Mouse (Mus musculus): ENCODE measurements around the gene Polrmt. TPM values are rescaled to one million over a fixed set of nuclear protein-coding genes. Genes with fewer than 3 reads are reported as not detected.

The Polrmt gene
- polyA plus RNA-seq, 1 experiment from 2014 or later, result 39.8 TPM

- Histone ChIP-seq H3K27me3 (ENCODE audit: control insufficient read depth, insufficient read depth, low read length) (no peaks in the 10 kb centered on the region), H3K4me3 (replicated peaks; ENCODE audit: low read depth, low read length) (no peak overlapping the region), H3K9me3 (ENCODE audit: control insufficient read depth, low read length) (peaks cover 23% of the 10 kb centered on the region), H3K4me2 (ENCODE audit: low read length) (no peak overlapping the region), H3K36me3 (ENCODE audit: control insufficient read depth, insufficient read depth, low read length) (peaks cover 59% of the 10 kb centered on the region), H3K27ac (replicated peaks; ENCODE audit: low read depth, low read length) (no peak overlapping the region), H3K9ac (replicated peaks; ENCODE audit: low read length) (no peak overlapping the region), H3K4me1 (ENCODE audit: control insufficient read depth, insufficient read depth, low read length) (peaks cover 10% of the 10 kb centered on the region; the same call in 1 of the 2 replicates)
- no peak for ATAC-seq (ENCODE audit: low FRiP score, low TSS enrichment)
- DNase-seq, result no peak
- WGBS, result 92% methylated on average over 11 of the region's 11 CpGs
Observed at GRCm38 (mm10) chr10:79743161-79743560, 3.2 kb downstream of the Polrmt start.

- DNase-seq (no peak), ATAC-seq (ENCODE audit: low FRiP score, low TSS enrichment) (no peak)
- no peak overlapping the region for H3K4me2 ChIP-seq (ENCODE audit: low read length)
- no peak overlapping the region for H3K27ac ChIP-seq (replicated peaks; ENCODE audit: low read depth, low read length)
- no peak overlapping the region for H3K9ac ChIP-seq (replicated peaks; ENCODE audit: low read length)
- H3K36me3 ChIP-seq (ENCODE audit: control insufficient read depth, insufficient read depth, low read length), result peaks cover 82% of the 10 kb centered on the region
- 40% methylated on average over 11 of the region's 11 CpGs for WGBS
- peaks cover 27% of the 10 kb centered on the region for H3K9me3 ChIP-seq (ENCODE audit: control insufficient read depth, low read length)
- no peaks in the 10 kb centered on the region for H3K27me3 ChIP-seq (ENCODE audit: control insufficient read depth, insufficient read depth, low read length)
- no peak overlapping the region for H3K4me3 ChIP-seq (replicated peaks; ENCODE audit: low read depth, low read length)
- peaks cover 5% of the 10 kb centered on the region; the same call in 1 of the 2 replicates for H3K4me1 ChIP-seq (ENCODE audit: control insufficient read depth, insufficient read depth, low read length)
Observed at GRCm38 (mm10) chr10:79740863-79741262, 5.5 kb downstream of the Polrmt start.

- no peaks in the 10 kb centered on the region for H3K27me3 ChIP-seq (ENCODE audit: control insufficient read depth, insufficient read depth, low read length)
- no peak overlapping the region for H3K9ac ChIP-seq (replicated peaks; ENCODE audit: low read length)
- no peak overlapping the region for H3K27ac ChIP-seq (replicated peaks; ENCODE audit: low read depth, low read length)
- peaks cover 29% of the 10 kb centered on the region for H3K9me3 ChIP-seq (ENCODE audit: control insufficient read depth, low read length)
- no peaks in the 10 kb centered on the region for H3K4me1 ChIP-seq (ENCODE audit: control insufficient read depth, insufficient read depth, low read length)
- H3K4me2 ChIP-seq (ENCODE audit: low read length), result no peak overlapping the region
- 97% methylated on average over 28 of the region's 28 CpGs for WGBS
- no peak for DNase-seq
- ATAC-seq (ENCODE audit: low FRiP score, low TSS enrichment), result no peak
- no peak overlapping the region for H3K4me3 ChIP-seq (replicated peaks; ENCODE audit: low read depth, low read length)
- H3K36me3 ChIP-seq (ENCODE audit: control insufficient read depth, insufficient read depth, low read length), result peaks cover 94% of the 10 kb centered on the region
Observed at GRCm38 (mm10) chr10:79739234-79739633, 7.1 kb downstream of the Polrmt start.

- Histone ChIP-seq H3K4me2 (ENCODE audit: low read length) (no peak overlapping the region), H3K27me3 (ENCODE audit: control insufficient read depth, insufficient read depth, low read length) (no peaks in the 10 kb centered on the region), H3K4me1 (ENCODE audit: control insufficient read depth, insufficient read depth, low read length) (no peaks in the 10 kb centered on the region), H3K36me3 (ENCODE audit: control insufficient read depth, insufficient read depth, low read length) (peaks cover 93% of the 10 kb centered on the region), H3K9ac (replicated peaks; ENCODE audit: low read length) (no peak overlapping the region), H3K27ac (replicated peaks; ENCODE audit: low read depth, low read length) (no peak overlapping the region), H3K9me3 (ENCODE audit: control insufficient read depth, low read length) (peaks cover 29% of the 10 kb centered on the region), H3K4me3 (replicated peaks; ENCODE audit: low read depth, low read length) (no peak overlapping the region)
- no peak for ATAC-seq (ENCODE audit: low FRiP score, low TSS enrichment)
- WGBS, result 83% methylated on average over 10 of the region's 10 CpGs
- no peak for DNase-seq
Observed at GRCm38 (mm10) chr10:79738259-79738658, 8.1 kb downstream of the Polrmt start.

GRCm38 (mm10) chr10:79736706-79737105 is 9.7 kb downstream of the Polrmt start:
- no peak overlapping the region for H3K4me2 ChIP-seq (ENCODE audit: low read length)
- no peak overlapping the region for H3K4me3 ChIP-seq (replicated peaks; ENCODE audit: low read depth, low read length)
- 91% methylated on average over 14 of the region's 14 CpGs for WGBS
- H3K4me1 ChIP-seq (ENCODE audit: control insufficient read depth, insufficient read depth, low read length), result no peaks in the 10 kb centered on the region
- H3K9me3 ChIP-seq (ENCODE audit: control insufficient read depth, low read length), result peaks cover 29% of the 10 kb centered on the region
- DNase-seq (no peak), ATAC-seq (ENCODE audit: low FRiP score, low TSS enrichment) (no peak)
- no peak overlapping the region for H3K27ac ChIP-seq (replicated peaks; ENCODE audit: low read depth, low read length)
- no peak overlapping the region for H3K9ac ChIP-seq (replicated peaks; ENCODE audit: low read length)
- peaks cover 80% of the 10 kb centered on the region for H3K36me3 ChIP-seq (ENCODE audit: control insufficient read depth, insufficient read depth, low read length)
- no peaks in the 10 kb centered on the region for H3K27me3 ChIP-seq (ENCODE audit: control insufficient read depth, insufficient read depth, low read length)

- peaks cover 66% of the 10 kb centered on the region for H3K36me3 ChIP-seq (ENCODE audit: control insufficient read depth, insufficient read depth, low read length)
- WGBS, result 34% methylated on average over 52 of the region's 52 CpGs
- no peak for ATAC-seq (ENCODE audit: low FRiP score, low TSS enrichment)
- H3K4me1 ChIP-seq (ENCODE audit: control insufficient read depth, insufficient read depth, low read length), result no peaks in the 10 kb centered on the region
- no peak overlapping the region for H3K9ac ChIP-seq (replicated peaks; ENCODE audit: low read length)
- H3K4me3 ChIP-seq (replicated peaks; ENCODE audit: low read depth, low read length), result no peak overlapping the region
- H3K27me3 ChIP-seq (ENCODE audit: control insufficient read depth, insufficient read depth, low read length), result no peaks in the 10 kb centered on the region
- no peak overlapping the region for H3K27ac ChIP-seq (replicated peaks; ENCODE audit: low read depth, low read length)
- peaks cover 29% of the 10 kb centered on the region for H3K9me3 ChIP-seq (ENCODE audit: control insufficient read depth, low read length)
- no peak for DNase-seq
- H3K4me2 ChIP-seq (ENCODE audit: low read length), result no peak overlapping the region
Observed at GRCm38 (mm10) chr10:79735361-79735760, 11.0 kb downstream of the Polrmt start.

GRCm38 (mm10) chr10:79733847-79734246 is 12.5 kb downstream of the Polrmt start:
- Histone ChIP-seq H3K4me1 (ENCODE audit: control insufficient read depth, insufficient read depth, low read length) (no peaks in the 10 kb centered on the region), H3K4me3 (replicated peaks; ENCODE audit: low read depth, low read length) (no peak overlapping the region), H3K9me3 (ENCODE audit: control insufficient read depth, low read length) (peaks cover 13% of the 10 kb centered on the region), H3K36me3 (ENCODE audit: control insufficient read depth, insufficient read depth, low read length) (peaks cover 51% of the 10 kb centered on the region), H3K9ac (replicated peaks; ENCODE audit: low read length) (no peak overlapping the region), H3K4me2 (ENCODE audit: low read length) (no peak overlapping the region), H3K27me3 (ENCODE audit: control insufficient read depth, insufficient read depth, low read length) (no peaks in the 10 kb centered on the region), H3K27ac (replicated peaks; ENCODE audit: low read depth, low read length) (no peak overlapping the region)
- WGBS, result 96% methylated on average over 15 of the region's 15 CpGs
- DNase-seq (no peak), ATAC-seq (ENCODE audit: low FRiP score, low TSS enrichment) (no peak)

- Histone ChIP-seq H3K27me3 (ENCODE audit: control insufficient read depth, insufficient read depth, low read length) (no peaks in the 10 kb centered on the region), H3K9ac (replicated peaks; ENCODE audit: low read length) (no peak overlapping the region), H3K4me3 (replicated peaks; ENCODE audit: low read depth, low read length) (no peak overlapping the region), H3K36me3 (ENCODE audit: control insufficient read depth, insufficient read depth, low read length) (peaks cover 38% of the 10 kb centered on the region), H3K27ac (replicated peaks; ENCODE audit: low read depth, low read length) (no peak overlapping the region), H3K9me3 (ENCODE audit: control insufficient read depth, low read length) (peaks cover 3% of the 10 kb centered on the region; the same call in 1 of the 2 replicates), H3K4me1 (ENCODE audit: control insufficient read depth, insufficient read depth, low read length) (no peaks in the 10 kb centered on the region), H3K4me2 (ENCODE audit: low read length) (no peak overlapping the region)
- no peak for DNase-seq
- no peak for ATAC-seq (ENCODE audit: low FRiP score, low TSS enrichment)
- WGBS, result 100% methylated on average over 1 of the region's 1 CpGs
Observed at GRCm38 (mm10) chr10:79732500-79732899, 13.9 kb downstream of the Polrmt start.

GRCm38 (mm10) chr10:79729357-79729965 is 16.9 kb downstream of the Polrmt start:
- Histone ChIP-seq H3K27ac (replicated peaks; ENCODE audit: low read depth, low read length) (no peak overlapping the region), H3K4me2 (ENCODE audit: low read length) (no peak overlapping the region), H3K9me3 (ENCODE audit: control insufficient read depth, low read length) (no peaks in the 10 kb centered on the region), H3K27me3 (ENCODE audit: control insufficient read depth, insufficient read depth, low read length) (no peaks in the 10 kb centered on the region), H3K4me3 (replicated peaks; ENCODE audit: low read depth, low read length) (no peak overlapping the region), H3K36me3 (ENCODE audit: control insufficient read depth, insufficient read depth, low read length) (peaks cover 7% of the 10 kb centered on the region), H3K4me1 (ENCODE audit: control insufficient read depth, insufficient read depth, low read length) (no peaks in the 10 kb centered on the region), H3K9ac (replicated peaks; ENCODE audit: low read length) (no peak overlapping the region)
- 87% methylated on average over 13 of the region's 13 CpGs for WGBS
- DNase-seq (no peak), ATAC-seq (ENCODE audit: low FRiP score, low TSS enrichment) (no peak)
